Comparison of ENCODE assay signal across 8 mouse cellular contexts in genomic region chr2:33130526-33131483, GRCm38 (mm10). TPM values are rescaled to one million over a fixed set of nuclear protein-coding genes. Genes with fewer than 3 reads are reported as not detected.
DNase-seq lines count a peak whose midpoint lies in the region; ATAC-seq and TF ChIP-seq lines count a peak whose summit lies in the region.

No protein-coding gene starts in this region.

- peaks cover 47% of the 10 kb centered on the region for H3K27me3 ChIP-seq in hindbrain, embryonic 10.5 days (ENCODE audit: insufficient read depth, poor library complexity, severe bottlenecking)
- 0 out of 2 replicates have a peak, but pooled peaks cover 4% of the 10 kb centered on the region for H3K27me3 ChIP-seq in lung, postnatal 0 days (replicated peaks; ENCODE audit: insufficient read depth, low read length)

- peaks cover 34% of the 10 kb centered on the region for H3K4me1 ChIP-seq in hindbrain, embryonic 10.5 days (replicated peaks)
- peaks cover 6% of the 10 kb centered on the region; the same call in 1 of the 2 replicates for H3K4me1 ChIP-seq in lung, postnatal 0 days (ENCODE audit: insufficient read depth, low read depth, low read length)

- DNase-seq in MN1 (ENCODE audit: low spot score), result peak; percentile 98
- peak; percentile 98 for DNase-seq in cerebellum, adult 9-10 months
- DNase-seq in hindbrain, embryonic 10.5 days (ENCODE audit: low spot score), result peak; percentile 98
- peak; percentile 99 for DNase-seq in layer of hippocampus, adult 9-11 months
- DNase-seq in lung, postnatal 0 days (ENCODE audit: low spot score), result peak; percentile 99
- peak; percentile 97 for DNase-seq in ovary, postnatal 14 days (ENCODE audit: low spot score)
- peak; percentile 93 for DNase-seq in thymus, postnatal 14 days

- peak; percentile 66 for ATAC-seq in frontal cortex, adult (ENCODE audit: low TSS enrichment)
- ATAC-seq in lung, postnatal 0 days, result peak; percentile 90

- 1% methylated on average over 55 of the region's 55 CpGs for WGBS in hindbrain, embryonic 10.5 days
- 1% methylated on average over 51 of the region's 55 CpGs for WGBS in lung, postnatal 0 days

- peak overlapping the region; percentile 99 for H3K4me2 ChIP-seq in lung, postnatal 0 days (replicated peaks; ENCODE audit: low read depth, low read length)

- 0 out of 2 replicates have a peak, but pooled peaks have one; percentile 9 for TF ChIP-seq EP300 in lung, postnatal 0 days (IDR thresholded peaks at IDR 0.05)

- H3K9ac ChIP-seq in lung, postnatal 0 days (replicated peaks; ENCODE audit: low read depth), result peak overlapping the region; percentile 43

- H3K27ac ChIP-seq in hindbrain, embryonic 10.5 days, result peak overlapping the region; percentile 87
- peak overlapping the region; percentile 54; the same call in 1 of the 2 replicates for H3K27ac ChIP-seq in lung, postnatal 0 days (ENCODE audit: low read length)

- no peak for TF ChIP-seq CTCF in lung, postnatal 0 days (IDR thresholded peaks at IDR 0.05)

- peak overlapping the region; percentile 87 for H3K4me3 ChIP-seq in hindbrain, embryonic 10.5 days
- peak overlapping the region; percentile 65 for H3K4me3 ChIP-seq in lung, postnatal 0 days (ENCODE audit: low read depth, low read length)

- H3K9me3 ChIP-seq in hindbrain, embryonic 10.5 days, result no peaks in the 10 kb centered on the region
- no peaks in the 10 kb centered on the region for H3K9me3 ChIP-seq in lung, postnatal 0 days (ENCODE audit: low read length)

- no peaks in the 10 kb centered on the region for H3K36me3 ChIP-seq in hindbrain, embryonic 10.5 days
- no peaks in the 10 kb centered on the region for H3K36me3 ChIP-seq in lung, postnatal 0 days (ENCODE audit: insufficient read depth, low read length)

RNA-seq across cellular contexts. Expression of gene Garnl3, which starts 0.6 kb away (rescaled TPM):
- polyA plus RNA-seq in hindbrain, embryonic 10.5 days (2016; fragmentation: Nextera tagmentation; extraction: Ambion mirVana), result 9.6 and 14.5 TPM in 2 replicates
- 5.9 and 8.5 TPM in 2 replicates for polyA plus RNA-seq in lung, postnatal 0 days (2015; fragmentation: Nextera tagmentation; extraction: Ambion mirVana)

Comparison
In these comparisons a context has a peak if more than half of its experiments do, and no peak if none do; other contexts are left out.
1. Peak in every context shown above with its lines: DNase-seq, ATAC-seq, H3K4me3 ChIP-seq and H3K27ac ChIP-seq.